In the genomic region with DNA sequence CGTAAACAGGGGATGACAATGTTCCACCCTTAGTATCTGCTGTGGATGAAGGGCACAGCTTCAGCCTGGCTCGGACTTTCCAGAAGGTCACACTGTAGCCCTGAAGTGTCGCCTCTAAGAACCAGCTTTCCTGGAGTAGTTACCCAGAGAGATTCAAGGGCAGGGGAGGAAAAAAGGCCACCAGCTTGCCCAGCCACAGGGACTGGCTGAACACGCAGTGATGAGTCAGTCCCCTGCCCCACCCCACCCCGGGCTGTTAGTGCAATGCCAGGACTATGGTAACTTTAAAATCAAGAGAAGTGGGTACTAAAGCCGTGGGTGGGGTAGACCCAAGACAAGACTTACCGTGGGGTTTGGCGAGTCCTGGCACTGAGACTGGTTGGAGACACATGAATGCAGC, we compare ENCODE assay signal across 43 mouse cellular contexts. TPM values are rescaled to one million over a fixed set of nuclear protein-coding genes. Genes with fewer than 3 reads are reported as not detected.
DNase-seq lines count a peak whose midpoint lies in the region; ATAC-seq and TF ChIP-seq lines count a peak whose summit lies in the region.
"Had no signal": no experiment of that assay in that cellular context is flagged by ENCODE, and none has a peak within 500 bp of the region (broad histone marks: within the 10 kb centered on the region; RNA-seq: fewer than 3 reads in every experiment).

No protein-coding gene starts in this region.

- no peak for ATAC-seq in hindbrain, postnatal 0 days
- ATAC-seq: forebrain, embryonic 14.5 days; inflammation-experienced regulatory T-cells, adult 6 months; lung, postnatal 0 days; midbrain, embryonic 13.5 days; Patski had no signal

- H3K36me3 ChIP-seq in hindbrain, embryonic 10.5 days = no peaks in the 10 kb centered on the region
- no peaks in the 10 kb centered on the region for H3K36me3 ChIP-seq in hindbrain, postnatal 0 days (ENCODE audit: insufficient read depth, low read length)
- H3K36me3 ChIP-seq: embryonic facial prominence, embryonic 12.5 days; liver, embryonic 13.5 days; midbrain, embryonic 13.5 days had no signal

- DNase-seq in hindbrain, embryonic 10.5 days (ENCODE audit: low spot score) = no peak
- no peak for DNase-seq in hindbrain, postnatal 0 days (ENCODE audit: low spot score)
- peak; percentile 61 for DNase-seq in NIH3T3 (ENCODE audit: low read depth)
- peak; percentile 78 to 81 for DNase-seq in adrenal gland, postnatal 36 days
- no peak for DNase-seq in frontal cortex, adult 2 months (ENCODE audit: extremely low spot score in 1 of 2, low spot score in 1 of 2)
- no peak for DNase-seq in urinary bladder, adult 18-20 months (ENCODE audit: low spot score in 2 of 2)
- no peak for DNase-seq in embryo, embryonic 10 days (ENCODE audit: low spot score)
- DNase-seq: B cell, adult 2 months; cerebellum, adult 11 months; cerebellum, adult 9-10 months; cerebellum, postnatal 36 days; embryo, embryonic 11 days; gastrocnemius, postnatal 25 days; heart, adult 11 months; heart, postnatal 4 days; kidney, adult 11 months; kidney, postnatal 25 days; liver, embryonic 13.5 days; lung, adult 18-20 months; lung, postnatal 4 days; right cerebral cortex, postnatal 25 days; thymus, postnatal 14 days had no signal

- H3K27ac ChIP-seq in hindbrain, embryonic 10.5 days = 0 out of 2 replicates have a peak overlapping the region, but pooled peaks have one; percentile 23
- H3K27ac ChIP-seq in hindbrain, postnatal 0 days = no peak overlapping the region
- H3K27ac ChIP-seq: embryonic facial prominence, embryonic 12.5 days; heart, embryonic 10.5 days; heart, embryonic 15.5 days; hindbrain, embryonic 14.5 days; limb, embryonic 10.5 days; limb, embryonic 15.5 days; liver, embryonic 13.5 days; midbrain, embryonic 13.5 days had no signal

- TF ChIP-seq CTCF in hindbrain, postnatal 0 days (IDR thresholded peaks at IDR 0.05; ENCODE audit: low read depth) = no peak

- no peaks in the 10 kb centered on the region for H3K27me3 ChIP-seq in hindbrain, embryonic 10.5 days (ENCODE audit: insufficient read depth, poor library complexity, severe bottlenecking)
- no peaks in the 10 kb centered on the region for H3K27me3 ChIP-seq in hindbrain, postnatal 0 days (ENCODE audit: insufficient read depth, low read length)
- H3K27me3 ChIP-seq: CH12.LX; embryonic facial prominence, embryonic 12.5 days; heart, embryonic 15.5 days; liver, embryonic 13.5 days; midbrain, embryonic 13.5 days; Patski had no signal

- H3K4me3 ChIP-seq in hindbrain, embryonic 10.5 days = no peak overlapping the region
- H3K4me3 ChIP-seq in hindbrain, postnatal 0 days (ENCODE audit: low read length) = no peak overlapping the region
- H3K4me3 ChIP-seq: embryonic facial prominence, embryonic 12.5 days; heart, embryonic 10.5 days; heart, embryonic 15.5 days; limb, embryonic 10.5 days; limb, embryonic 15.5 days; liver, embryonic 13.5 days; midbrain, embryonic 13.5 days had no signal

- H3K9me3 ChIP-seq in hindbrain, embryonic 10.5 days = no peaks in the 10 kb centered on the region
- H3K9me3 ChIP-seq in hindbrain, postnatal 0 days (ENCODE audit: low read length) = no peaks in the 10 kb centered on the region
- H3K9me3 ChIP-seq: embryonic facial prominence, embryonic 12.5 days; heart, embryonic 10.5 days; heart, embryonic 15.5 days; limb, embryonic 10.5 days; limb, embryonic 15.5 days; liver, embryonic 13.5 days; midbrain, embryonic 13.5 days had no signal

- H3K4me2 ChIP-seq in hindbrain, postnatal 0 days (ENCODE audit: low read depth, low read length) = no peak overlapping the region
- H3K4me2 ChIP-seq: embryonic facial prominence, embryonic 12.5 days; heart, embryonic 15.5 days; hindbrain, embryonic 14.5 days; limb, embryonic 15.5 days; liver, embryonic 13.5 days; midbrain, embryonic 13.5 days had no signal

- no peak overlapping the region for H3K9ac ChIP-seq in hindbrain, postnatal 0 days (replicated peaks; ENCODE audit: low read length)
- H3K9ac ChIP-seq: embryonic facial prominence, embryonic 12.5 days; heart, embryonic 15.5 days; hindbrain, embryonic 14.5 days; limb, embryonic 15.5 days; liver, embryonic 13.5 days; midbrain, embryonic 13.5 days had no signal

- peaks cover 43% of the 10 kb centered on the region for H3K4me1 ChIP-seq in hindbrain, embryonic 10.5 days (replicated peaks)
- H3K4me1 ChIP-seq in hindbrain, postnatal 0 days (ENCODE audit: insufficient read depth, low read length) = peaks cover 18% of the 10 kb centered on the region

- 87% methylated on average over 8 of the region's 8 CpGs for WGBS in hindbrain, embryonic 10.5 days
- WGBS in hindbrain, postnatal 0 days = 86% methylated on average over 8 of the region's 8 CpGs

RNA-seq across cellular contexts. Expression of a gene that starts 19.2 kb away (rescaled TPM):
- polyA plus RNA-seq in hindbrain, embryonic 10.5 days (2016; fragmentation: Nextera tagmentation; extraction: Ambion mirVana) = 24.6 and 28.5 TPM in 2 replicates
- 31.2 and 36.1 TPM in 2 replicates for total RNA-seq in hindbrain, postnatal 0 days (2014; rRNA removed)
- polyA plus RNA-seq in hindbrain, postnatal 0 days (2015; fragmentation: Nextera tagmentation; extraction: Ambion mirVana) = 6.1 and 8.2 TPM in 2 replicates
- total RNA-seq in adrenal gland, postnatal 36 days (2021) = 100 to 1,000 TPM; 140 to 167 TPM
- polyA plus RNA-seq in frontal cortex, adult 2 months (2012; rRNA removed) = 56.5 and 73.7 TPM in 2 replicates

RNA-seq across cellular contexts. Expression of a gene that starts 30.9 kb away (rescaled TPM):
- not detected in 2 replicates for polyA plus RNA-seq in hindbrain, embryonic 10.5 days (2016; fragmentation: Nextera tagmentation; extraction: Ambion mirVana)
- 1.0 TPM in 1 of 2 replicates, not detected in the other for total RNA-seq in hindbrain, postnatal 0 days (2014; rRNA removed)
- not detected in 2 replicates for polyA plus RNA-seq in hindbrain, postnatal 0 days (2015; fragmentation: Nextera tagmentation; extraction: Ambion mirVana)
- total RNA-seq in adrenal gland, postnatal 36 days (2021) = not detected
- polyA plus RNA-seq in frontal cortex, adult 2 months (2012; rRNA removed) = not detected in 2 replicates
- total RNA-seq: ES-E14; gastrocnemius, adult 18-20 months; gastrocnemius, postnatal 25 days; heart, postnatal 4 days; layer of hippocampus, adult 18-20 months; layer of hippocampus, postnatal 10 days; left cerebral cortex, adult 8-10 months; megakaryocyte-erythroid progenitor cell, adult 5-6 weeks had no signal
- polyA plus RNA-seq: embryonic facial prominence, embryonic 12.5 days; forebrain, embryonic 14.5 days; heart, embryonic 10.5 days; heart, embryonic 15.5 days; hindbrain, embryonic 14.5 days; inflammation-experienced regulatory T-cells, adult 6 months; kidney, embryonic 14.5 days; limb, embryonic 10.5 days; limb, embryonic 15.5 days; liver, embryonic 13.5 days; lung, postnatal 0 days; midbrain, embryonic 13.5 days; neural tube, embryonic 14.5 days; Patski; stomach, embryonic 16.5 days had no signal

RNA-seq across cellular contexts. Expression of a gene that starts 44.1 kb away (rescaled TPM):
- polyA plus RNA-seq in hindbrain, embryonic 10.5 days (2016; fragmentation: Nextera tagmentation; extraction: Ambion mirVana) = 0.20 and 0.37 TPM in 2 replicates
- total RNA-seq in hindbrain, postnatal 0 days (2014; rRNA removed) = 0.37 and 1.1 TPM in 2 replicates
- 0.08 and 0.09 TPM in 2 replicates for polyA plus RNA-seq in hindbrain, postnatal 0 days (2015; fragmentation: Nextera tagmentation; extraction: Ambion mirVana)
- total RNA-seq in adrenal gland, postnatal 36 days (2021) = under 1 TPM; 0.23 to 0.59 TPM
- polyA plus RNA-seq in frontal cortex, adult 2 months (2012; rRNA removed) = 0.86 and 1.6 TPM in 2 replicates
- total RNA-seq: megakaryocyte-erythroid progenitor cell, adult 5-6 weeks had no signal
- polyA plus RNA-seq: heart, embryonic 10.5 days; heart, embryonic 15.5 days; kidney, embryonic 14.5 days; liver, embryonic 13.5 days had no signal

Comparison
In these comparisons a context has a peak if more than half of its experiments do, and no peak if none do; other contexts are left out.
1. DNase-seq: peak in NIH3T3 (single experiment) and adrenal gland, postnatal 36 days (2 of 2); none in hindbrain, embryonic 10.5 days (single experiment), hindbrain, postnatal 0 days (single experiment), frontal cortex, adult 2 months (0 of 2), urinary bladder, adult 18-20 months (0 of 2) and embryo, embryonic 10 days (single experiment).